Mouse (Mus musculus): Measurements from ENCODE around the gene 1700016C15Rik.

- TF ChIP-seq CTCF (IDR thresholded peaks at IDR 0.05; ENCODE audit: control insufficient read depth, insufficient read depth, insufficient read length) (no peak), MYOG (IDR thresholded peaks at IDR 0.05; ENCODE audit: control insufficient read depth, extremely low read depth, insufficient read length) (no peak), FOSL1 (IDR thresholded peaks at IDR 0.05; ENCODE audit: insufficient read depth, low read length, poor library complexity, severe bottlenecking) (no peak)
Measured at GRCm38 (mm10) chr1:177703147-177703807, 26.3 kb upstream of the 1700016C15Rik start.

All from C2C12 (cell line).